Mouse (Mus musculus) cerebellum, adult 2 months (tissue): ENCODE results near the gene Arid3c.
"Not testable (repeated sequence)": the region's sequence is repeated elsewhere in the genome, so short reads cannot be mapped to it uniquely, and the experiment has no call there.

Source experiments
- CTCF ChIP-seq: fragments of 200-500 bp; IDR thresholded peaks from 2 replicates; pipeline ENCODE4 v1.5.1; 2011; ENCODE audit warnings: low read depth, mild to moderate bottlenecking, control low read depth, low read length, moderate library complexity, borderline replicate concordance; ENCODE audit not compliant: insufficient read depth
- POLR2A ChIP-seq: fragments of 200-500 bp; IDR thresholded peaks from 2 replicates; pipeline ENCODE4 v1.6.1; 2011; ENCODE audit warnings: low read length, control low read depth, borderline replicate concordance; ENCODE audit not compliant: insufficient read depth

- TF ChIP-seq POLR2A, CTCF: not testable (repeated sequence)
These were observed 45.0 kb downstream of the Arid3c start for GRCm38 (mm10) chr4:41685882-41686492.
